Mouse (Mus musculus) CH12.LX (cell line): ENCODE measurements at regions not wholly inside any gene's neighbourhood (a gene's known extent, or its start where the extent isn't known, plus 50 kb on each side); places are given as distances from the start of the nearest gene placed in this dataset.

Source experiments
- DNase-seq: peaks from one replicate; pipeline ENCODE4 v3.0.0-alpha.2; 2013; ENCODE audit errors: extremely low read depth
- H3K27ac ChIP-seq: 2 replicates; pipeline ENCODE4 v1.5.1; 2012; ENCODE audit warnings: low read depth, mild to moderate bottlenecking, control low read depth, moderate library complexity; ENCODE audit not compliant: insufficient read depth
- H3K27me3 ChIP-seq: replicated peaks from 2 replicates; pipeline ENCODE3; 2012; ENCODE audit warnings: inconsistent platforms
- H3K36me3 ChIP-seq, 2 experiments: replicated peaks in 1 of 2; 2 replicates each; pipeline versions ENCODE3 to v1.6.1; 2012; ENCODE audit warnings: inconsistent platforms in 1 of 2, low read length in 1 of 2, mild to moderate bottlenecking in 1 of 2, mixed read lengths in 1 of 2, moderate library complexity in 1 of 2; ENCODE audit not compliant: control insufficient read depth in 1 of 2, insufficient read depth in 1 of 2
- H3K4me1 ChIP-seq, 2 experiments: 2 replicates each; pipeline ENCODE4 v1.6.1; 2012; ENCODE audit warnings: inconsistent platforms in 1 of 2, moderate library complexity in 1 of 2; ENCODE audit not compliant: insufficient read depth in 2 of 2, control insufficient read depth in 1 of 2
- H3K4me2 ChIP-seq: 2 replicates; pipeline ENCODE4 v1.6.1; 2012; ENCODE audit warnings: low read depth, mild to moderate bottlenecking, control low read depth; ENCODE audit not compliant: poor library complexity, insufficient read depth, severe bottlenecking
- H3K4me3 ChIP-seq, 3 experiments: fragments of 150-350 bp in 1 of 3; sonication (generic) in 1 of 3; replicated peaks in 1 of 3; 2 replicates each; pipeline versions ENCODE3 to v1.5.1; 2011 to 2012; ENCODE audit warnings: low read depth in 2 of 3, low read length in 2 of 3, mild to moderate bottlenecking in 2 of 3, moderate library complexity in 2 of 3, control low read depth in 1 of 3, improper control_type of control experiment in 1 of 3, inconsistent platforms in 1 of 3, mixed read lengths in 1 of 3; ENCODE audit not compliant: poor library complexity in 1 of 3
- H3K79me2 ChIP-seq: replicated peaks from 2 replicates; pipeline ENCODE4 v1.6.1; 2012; ENCODE audit warnings: mild to moderate bottlenecking, moderate library complexity; ENCODE audit not compliant: control insufficient read depth, poor library complexity, insufficient read depth, severe bottlenecking; ENCODE audit errors: extremely low read depth
- H3K9ac ChIP-seq: 2 replicates; pipeline ENCODE4 v1.6.1; 2012; ENCODE audit warnings: low read depth, mild to moderate bottlenecking, control low read depth, moderate library complexity; ENCODE audit not compliant: insufficient read depth
- H3K9me3 ChIP-seq: replicated peaks from 2 replicates; pipeline ENCODE3; 2012; ENCODE audit warnings: low read length, inconsistent platforms, mixed read lengths
- CHD1 ChIP-seq: IDR thresholded peaks from 2 replicates; pipeline ENCODE4 v1.6.1; 2012; ENCODE audit warnings: low read depth, low read length, improper control_type of control experiment, inconsistent platforms
- CHD2 ChIP-seq: IDR thresholded peaks from 2 replicates; pipeline ENCODE4 v1.6.1; 2011; ENCODE audit warnings: low read length, improper control_type of control experiment
- CTCF ChIP-seq, 2 experiments: IDR thresholded peaks in 1 of 2; conservative IDR thresholded peaks in 1 of 2; 2 replicates each; pipeline ENCODE4 v1.5.1; 2011 to 2012; ENCODE audit warnings: low read depth in 2 of 2, low read length in 2 of 2, improper control_type of control experiment in 1 of 2, inconsistent platforms in 1 of 2, mild to moderate bottlenecking in 1 of 2, moderate library complexity in 1 of 2
- ELF1 ChIP-seq: IDR thresholded peaks from 2 replicates; pipeline ENCODE4 v1.6.1; 2014; ENCODE audit warnings: low read depth, mild to moderate bottlenecking, inconsistent platforms, low read length, improper control_type of control experiment
- EP300 ChIP-seq: IDR thresholded peaks from 2 replicates; pipeline ENCODE4 v1.6.1; 2011; ENCODE audit warnings: low read length, improper control_type of control experiment
- GABPA ChIP-seq: IDR thresholded peaks from 2 replicates; pipeline ENCODE4 v1.6.1; 2012; ENCODE audit warnings: low read depth, low read length, improper control_type of control experiment, inconsistent platforms; ENCODE audit not compliant: insufficient replicate concordance
- HCFC1 ChIP-seq: IDR thresholded peaks from 2 replicates; pipeline ENCODE4 v1.6.1; 2012; ENCODE audit warnings: low read depth, mild to moderate bottlenecking, inconsistent platforms, low read length, improper control_type of control experiment
- IRF4 ChIP-seq: IDR thresholded peaks from 2 replicates; pipeline ENCODE4 v1.6.1; 2014; ENCODE audit warnings: low read depth, mild to moderate bottlenecking, inconsistent platforms, low read length, improper control_type of control experiment
- JUN ChIP-seq: IDR thresholded peaks from 2 replicates; pipeline ENCODE4 v1.6.1; 2011; ENCODE audit warnings: low read depth, mild to moderate bottlenecking, low read length, improper control_type of control experiment, moderate library complexity; ENCODE audit not compliant: insufficient read depth
- MAFK ChIP-seq: IDR thresholded peaks from 2 replicates; pipeline ENCODE4 v1.6.1; 2011; ENCODE audit warnings: low read length, improper control_type of control experiment; ENCODE audit not compliant: insufficient replicate concordance
- MAZ ChIP-seq: IDR thresholded peaks from 2 replicates; pipeline ENCODE4 v1.6.1; 2012; ENCODE audit warnings: low read depth, mild to moderate bottlenecking, inconsistent platforms, low read length, improper control_type of control experiment, moderate library complexity
- NRF1 ChIP-seq: IDR thresholded peaks from 2 replicates; pipeline ENCODE4 v1.6.1; 2014; ENCODE audit warnings: low read depth, mild to moderate bottlenecking, inconsistent platforms, low read length, improper control_type of control experiment, moderate library complexity
- POLR2A ChIP-seq: IDR thresholded peaks from 2 replicates; pipeline ENCODE4 v1.6.1; 2011; ENCODE audit warnings: low read depth, mild to moderate bottlenecking, improper control_type of control experiment, low read length
- RCOR1 ChIP-seq: conservative IDR thresholded peaks from 2 replicates; pipeline ENCODE4 v1.6.1; 2012; ENCODE audit warnings: low read depth, mild to moderate bottlenecking, inconsistent platforms, low read length, improper control_type of control experiment
- SIN3A ChIP-seq: IDR thresholded peaks from 2 replicates; pipeline ENCODE4 v1.6.1; 2012; ENCODE audit warnings: low read length, improper control_type of control experiment, inconsistent platforms
- TCF12 ChIP-seq: IDR thresholded peaks from 2 replicates; pipeline ENCODE4 v1.6.1; 2014; ENCODE audit warnings: low read depth, mild to moderate bottlenecking, inconsistent platforms, low read length, improper control_type of control experiment
- UBTF ChIP-seq: IDR thresholded peaks from 2 replicates; pipeline ENCODE4 v1.6.1; 2012; ENCODE audit warnings: low read depth, mild to moderate bottlenecking, inconsistent platforms, low read length, improper control_type of control experiment, moderate library complexity
- USF1 ChIP-seq: IDR thresholded peaks from 2 replicates; pipeline ENCODE4 v1.6.1; 2014; ENCODE audit warnings: low read depth, mild to moderate bottlenecking, inconsistent platforms, low read length, improper control_type of control experiment
- USF2 ChIP-seq: conservative IDR thresholded peaks from 2 replicates; pipeline ENCODE4 v1.6.1; 2011; ENCODE audit warnings: low read depth, low read length, improper control_type of control experiment
- ZC3H11A ChIP-seq: IDR thresholded peaks from 2 replicates; pipeline ENCODE4 v1.6.1; 2012; ENCODE audit warnings: low read depth, mild to moderate bottlenecking, inconsistent platforms, low read length, improper control_type of control experiment
- ZNF384 ChIP-seq: IDR thresholded peaks from 2 replicates; pipeline ENCODE4 v1.6.1; 2012; ENCODE audit warnings: low read depth, low read length, improper control_type of control experiment, inconsistent platforms
- dilution Hi-C: fragments of 300-500 bp; cut with MboI; formaldehyde crosslinking; loops from 2 replicates; pipeline ENCODE4 v1.14.3; 2020; ENCODE audit warnings: low sequenced_read_pairs; ENCODE audit not compliant: extremely low pct_unique_long_range_greater_than_20kb, extremely low pct_ligation_motif_present
- in situ Hi-C: fragments of 300-500 bp; cut with MboI; formaldehyde crosslinking; loops from 3 replicates; pipeline ENCODE4 v1.14.3; 2019; ENCODE audit warnings: low sequenced_read_pairs, low pct_ligation_motif_present, low pct_unique_long_range_greater_than_20kb, mixed read lengths

DNA sequence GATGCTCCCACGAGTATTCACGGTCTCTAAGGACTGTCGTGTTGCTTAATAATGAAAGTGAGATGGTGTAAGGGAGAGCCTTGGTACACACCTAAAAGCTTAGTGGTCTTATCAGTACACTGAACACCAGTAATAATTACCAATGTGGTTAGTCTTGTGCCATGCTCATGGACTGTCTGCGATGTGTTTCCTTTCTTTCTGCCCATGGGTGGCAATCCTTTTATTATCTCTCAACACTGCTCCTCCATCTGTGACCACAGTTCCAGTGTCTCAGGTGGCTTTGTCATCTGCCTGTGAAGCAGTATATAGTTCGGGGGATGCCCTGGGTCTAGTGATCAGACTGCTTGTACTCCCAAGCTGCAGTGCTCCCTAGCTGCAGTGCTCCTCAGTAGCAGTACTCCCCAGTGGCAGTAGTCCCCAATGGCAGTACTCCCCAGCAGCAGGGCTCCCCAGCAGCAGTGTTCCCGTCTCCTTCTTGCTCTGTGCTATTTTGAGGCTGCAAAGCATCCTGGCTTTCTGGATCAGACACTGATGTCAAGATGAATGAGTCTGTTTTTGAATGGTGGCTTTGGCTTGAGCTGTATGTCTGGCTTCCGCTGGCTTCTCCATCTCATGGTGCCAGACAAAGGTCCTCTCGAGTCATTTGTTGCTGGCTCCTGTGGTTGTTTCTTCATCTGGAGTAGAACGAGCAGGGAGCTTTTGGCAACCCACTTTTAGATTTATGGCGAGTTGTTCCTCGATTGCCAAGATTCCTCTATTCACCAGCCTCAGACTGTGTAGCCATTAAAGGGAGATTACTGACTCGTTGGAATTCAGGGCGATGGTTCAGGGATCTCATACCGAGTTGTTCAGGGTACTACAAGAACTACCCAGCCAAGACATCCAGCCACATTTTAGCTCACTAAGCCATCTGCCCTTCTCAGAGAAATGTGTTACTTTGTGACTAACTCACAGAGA, 88.4 kb upstream of the Plxnc1 start:
- no peak for DNase-seq
- Histone ChIP-seq H3K36me3 (no peaks in the 10 kb centered on the region), H3K9ac (no peak overlapping the region), H3K4me1 (peaks cover 5 to 16% of the 10 kb centered on the region in 2 experiments), H3K9me3 (no peaks in the 10 kb centered on the region), H3K27me3 (no peaks in the 10 kb centered on the region), H3K4me2 (no peak overlapping the region), H3K27ac (no peak overlapping the region), H3K4me3 (no peak overlapping the region), H3K79me2 (no peaks in the 10 kb centered on the region)
- in situ Hi-C loops = no loop called here
- dilution Hi-C loops = no loop called here
- no peak for TF ChIP-seq EP300
- TF ChIP-seq USF2 = no peak
- TF ChIP-seq RCOR1 = no peak
- no peak for TF ChIP-seq UBTF
- TF ChIP-seq NRF1 = no peak
- TF ChIP-seq ZC3H11A = no peak
- no peak for TF ChIP-seq POLR2A
- TF ChIP-seq MAZ = no peak
- TF ChIP-seq ZNF384 = no peak
- no peak for TF ChIP-seq JUN
- TF ChIP-seq MAFK = no peak
- TF ChIP-seq TCF12 = no peak
- TF ChIP-seq ELF1 = no peak
- TF ChIP-seq CHD2 = no peak
- TF ChIP-seq IRF4 = no peak
- no peak for TF ChIP-seq SIN3A
- no peak for TF ChIP-seq CTCF (conservative IDR thresholded peaks at IDR 0.05 in 1 of 2, IDR thresholded peaks at IDR 0.05 in 1 of 2; ENCODE audit: low read depth in 2 of 2, low read length in 2 of 2)
- TF ChIP-seq GABPA = no peak
- TF ChIP-seq CHD1 = no peak

- dilution Hi-C loops (no loop called here), in situ Hi-C loops (no loop called here)
- Histone ChIP-seq H3K9ac (no peak overlapping the region), H3K79me2 (no peaks in the 10 kb centered on the region), H3K27me3 (no peaks in the 10 kb centered on the region), H3K36me3 (no peaks in the 10 kb centered on the region), H3K4me1 (peaks cover 5 to 16% of the 10 kb centered on the region in 2 experiments), H3K9me3 (no peaks in the 10 kb centered on the region), H3K4me2 (no peak overlapping the region), H3K27ac (no peak overlapping the region), H3K4me3 (no peak overlapping the region)
- DNase-seq = no peak
- no peak for TF ChIP-seq SIN3A
- no peak for TF ChIP-seq HCFC1
- no peak for TF ChIP-seq USF1
- no peak for TF ChIP-seq USF2
Observed at GRCm38 (mm10) chr10:95031371-95031770, 86.7 kb upstream of the Plxnc1 start.
